Mouse (Mus musculus) limb, embryonic 10.5 days (tissue): Measurements from ENCODE around the gene Ryr2. TPM values are rescaled to one million over a fixed set of nuclear protein-coding genes. Genes with fewer than 3 reads are reported as not detected.

Experiments used
- DNase-seq: peaks from one replicate; pipeline ENCODE4 v3.0.0-alpha.2; 2017; ENCODE audit warnings: low spot score
- H3K27ac ChIP-seq: fragments of 300-500 bp; sonication (generic); 2 replicates; pipeline ENCODE4 v1.5.1; 2016; ENCODE audit warnings: mild to moderate bottlenecking
- H3K27me3 ChIP-seq: fragments of 300-500 bp; sonication (generic); 2 replicates; pipeline ENCODE4 v1.6.1; 2016; ENCODE audit warnings: low read depth, mild to moderate bottlenecking; ENCODE audit not compliant: poor library complexity, severe bottlenecking
- H3K36me3 ChIP-seq: fragments of 300-500 bp; sonication (generic); 2 replicates; pipeline ENCODE4 v1.6.1; 2016; ENCODE audit warnings: mild to moderate bottlenecking, moderate library complexity
- H3K4me1 ChIP-seq: fragments of 300-500 bp; sonication (generic); 2 replicates; pipeline ENCODE4 v1.6.1; 2016
- H3K4me3 ChIP-seq: fragments of 300-500 bp; sonication (generic); 2 replicates; pipeline ENCODE4 v1.5.1; 2016; ENCODE audit warnings: mild to moderate bottlenecking, moderate library complexity
- H3K9me3 ChIP-seq: fragments of 300-500 bp; sonication (generic); replicated peaks from 2 replicates; pipeline ENCODE4 v1.6.1; 2016; ENCODE audit warnings: mild to moderate bottlenecking
- WGBS: fragments of 180-500 bp; shearing (Covaris S2); methylation state at CpG from one replicate; pipeline ENCODE4 v1.1.7; 2016; 5-methylcytosine and 5-hydroxymethylcytosine counted together
- polyA plus RNA-seq: library from polyadenylated mRNA; unstranded; fragments of >200 nt; fragmentation: Nextera tagmentation; extraction: Ambion mirVana; gene quantifications from 2 replicates; pipeline ENCODE4 v1.2.1, GENCODE M21; 2016

Gene Ryr2
- polyA plus RNA-seq, 1 experiment from 2014 or later: 0.19 TPM

- H3K36me3 ChIP-seq: no peaks in the 10 kb centered on the region
- DNase-seq: no peak
- 80% methylated on average over 1 of the region's 1 CpGs for WGBS
These were observed 236.8 kb downstream of the Ryr2 start for GRCm38 (mm10) chr13:11869971-11870370.

GRCm38 (mm10) chr13:11869486-11869885, 237.3 kb downstream of the Ryr2 start:
- H3K4me1 ChIP-seq: no peaks in the 10 kb centered on the region
- H3K27ac ChIP-seq: no peak overlapping the region
- WGBS: 90% methylated on average over 2 of the region's 2 CpGs
- DNase-seq: no peak
- no peaks in the 10 kb centered on the region for H3K9me3 ChIP-seq
- no peaks in the 10 kb centered on the region for H3K36me3 ChIP-seq
- H3K27me3 ChIP-seq: no peaks in the 10 kb centered on the region
- H3K4me3 ChIP-seq: no peak overlapping the region

More at GRCm38 (mm10) chr13:11869971-11870370, 236.8 kb downstream of the Ryr2 start:
- no peaks in the 10 kb centered on the region for H3K9me3 ChIP-seq
- H3K27me3 ChIP-seq: no peaks in the 10 kb centered on the region
- H3K27ac ChIP-seq: no peak overlapping the region
- H3K4me1 ChIP-seq: no peaks in the 10 kb centered on the region
- H3K4me3 ChIP-seq: no peak overlapping the region

GRCm38 (mm10) chr13:11868979-11869378, 237.8 kb downstream of the Ryr2 start:
- WGBS: 83% methylated on average over 2 of the region's 2 CpGs
- no peak overlapping the region for H3K4me3 ChIP-seq
- no peak overlapping the region for H3K27ac ChIP-seq
- DNase-seq: no peak
- H3K9me3 ChIP-seq: no peaks in the 10 kb centered on the region
- no peaks in the 10 kb centered on the region for H3K4me1 ChIP-seq
- H3K36me3 ChIP-seq: no peaks in the 10 kb centered on the region
- H3K27me3 ChIP-seq: no peaks in the 10 kb centered on the region

GRCm38 (mm10) chr13:11868056-11868455, 238.7 kb downstream of the Ryr2 start:
- WGBS: 80% methylated on average over 7 of the region's 7 CpGs
- H3K4me3 ChIP-seq: no peak overlapping the region
- no peaks in the 10 kb centered on the region for H3K4me1 ChIP-seq
- DNase-seq: no peak
- no peaks in the 10 kb centered on the region for H3K9me3 ChIP-seq
- no peaks in the 10 kb centered on the region for H3K36me3 ChIP-seq
- no peaks in the 10 kb centered on the region for H3K27me3 ChIP-seq
- H3K27ac ChIP-seq: no peak overlapping the region

DNA sequence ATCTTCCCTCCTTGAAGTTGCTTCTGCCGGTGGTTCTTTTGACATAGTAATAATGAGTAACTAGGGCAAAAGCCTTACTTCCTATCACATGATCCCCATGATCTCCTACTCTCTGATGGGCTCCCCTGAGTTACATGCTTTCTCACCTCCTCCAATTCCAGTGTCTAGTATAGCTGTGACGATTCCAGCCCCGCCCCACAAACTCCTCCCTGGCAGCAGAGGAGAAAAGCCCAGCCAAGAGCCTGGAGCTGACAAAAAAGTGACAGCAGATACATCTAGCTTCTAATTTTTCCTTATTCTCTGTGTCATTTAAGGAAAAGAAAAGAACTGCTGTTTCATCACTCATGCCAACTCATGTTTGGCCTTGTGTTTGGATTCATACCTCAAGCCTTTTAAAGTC, 241.5 kb downstream of the Ryr2 start:
- Histone ChIP-seq H3K4me3 (no peak overlapping the region), H3K9me3 (no peaks in the 10 kb centered on the region), H3K27me3 (no peaks in the 10 kb centered on the region), H3K36me3 (no peaks in the 10 kb centered on the region), H3K4me1 (no peaks in the 10 kb centered on the region), H3K27ac (no peak overlapping the region)
- DNase-seq: no peak
- WGBS: 83% methylated on average over 3 of the region's 3 CpGs

DNA sequence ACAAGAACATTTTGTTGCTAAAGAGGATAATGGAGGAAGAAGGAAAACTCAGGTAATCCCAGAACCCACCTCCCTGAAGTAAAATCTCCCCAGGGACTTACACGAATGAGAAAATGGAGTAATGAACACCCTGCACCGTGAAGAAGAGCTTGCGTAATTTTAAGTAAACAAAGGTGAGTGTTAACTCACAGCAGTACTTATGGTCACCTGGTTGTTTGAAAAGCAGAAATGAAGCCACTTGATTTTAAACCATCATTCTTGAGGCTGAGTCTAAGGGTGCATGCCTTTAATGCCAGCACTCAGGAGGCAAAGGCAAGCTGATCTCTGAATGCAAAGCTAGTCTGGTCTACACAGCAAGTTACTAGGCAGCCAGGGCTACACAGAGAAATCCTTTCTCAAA, 255.1 kb downstream of the Ryr2 start:
- H3K27me3 ChIP-seq: no peaks in the 10 kb centered on the region
- WGBS: 94% methylated on average over 3 of the region's 3 CpGs
- no peaks in the 10 kb centered on the region for H3K4me1 ChIP-seq
- H3K27ac ChIP-seq: no peak overlapping the region
- H3K36me3 ChIP-seq: no peaks in the 10 kb centered on the region
- no peaks in the 10 kb centered on the region for H3K9me3 ChIP-seq
- DNase-seq: no peak
- no peak overlapping the region for H3K4me3 ChIP-seq

GRCm38 (mm10) chr13:11843889-11844288, 262.9 kb downstream of the Ryr2 start:
- DNase-seq: no peak
- Histone ChIP-seq H3K27me3 (no peaks in the 10 kb centered on the region), H3K9me3 (no peaks in the 10 kb centered on the region), H3K27ac (no peak overlapping the region), H3K4me3 (no peak overlapping the region), H3K36me3 (no peaks in the 10 kb centered on the region), H3K4me1 (no peaks in the 10 kb centered on the region)
- 90% methylated on average over 1 of the region's 1 CpGs for WGBS

GRCm38 (mm10) chr13:11837870-11838269, 268.9 kb downstream of the Ryr2 start:
- no peak overlapping the region for H3K27ac ChIP-seq
- 91% methylated on average over 3 of the region's 3 CpGs for WGBS

GRCm38 (mm10) chr13:11837152-11837551, 269.6 kb downstream of the Ryr2 start:
- H3K27ac ChIP-seq: no peak overlapping the region
- no peak overlapping the region for H3K4me3 ChIP-seq
- H3K4me1 ChIP-seq: no peaks in the 10 kb centered on the region
- WGBS: 82% methylated on average over 4 of the region's 4 CpGs
- no peak for DNase-seq
- no peaks in the 10 kb centered on the region for H3K27me3 ChIP-seq
- no peaks in the 10 kb centered on the region for H3K9me3 ChIP-seq
- H3K36me3 ChIP-seq: no peaks in the 10 kb centered on the region

More at GRCm38 (mm10) chr13:11837870-11838269, 268.9 kb downstream of the Ryr2 start:
- no peaks in the 10 kb centered on the region for H3K36me3 ChIP-seq
- H3K4me3 ChIP-seq: no peak overlapping the region
- DNase-seq: no peak
- H3K9me3 ChIP-seq: no peaks in the 10 kb centered on the region
- H3K27me3 ChIP-seq: no peaks in the 10 kb centered on the region
- H3K4me1 ChIP-seq: no peaks in the 10 kb centered on the region

- H3K27ac ChIP-seq: no peak overlapping the region; the same call in 1 of the 2 replicates
- 60% methylated on average over 6 of the region's 6 CpGs for WGBS
- no peaks in the 10 kb centered on the region for H3K4me1 ChIP-seq
- DNase-seq: no peak
- H3K36me3 ChIP-seq: no peaks in the 10 kb centered on the region
- H3K9me3 ChIP-seq: no peaks in the 10 kb centered on the region
- H3K4me3 ChIP-seq: no peak overlapping the region
- no peaks in the 10 kb centered on the region for H3K27me3 ChIP-seq
These were observed 270.3 kb downstream of the Ryr2 start for GRCm38 (mm10) chr13:11836304-11837078.

DNA sequence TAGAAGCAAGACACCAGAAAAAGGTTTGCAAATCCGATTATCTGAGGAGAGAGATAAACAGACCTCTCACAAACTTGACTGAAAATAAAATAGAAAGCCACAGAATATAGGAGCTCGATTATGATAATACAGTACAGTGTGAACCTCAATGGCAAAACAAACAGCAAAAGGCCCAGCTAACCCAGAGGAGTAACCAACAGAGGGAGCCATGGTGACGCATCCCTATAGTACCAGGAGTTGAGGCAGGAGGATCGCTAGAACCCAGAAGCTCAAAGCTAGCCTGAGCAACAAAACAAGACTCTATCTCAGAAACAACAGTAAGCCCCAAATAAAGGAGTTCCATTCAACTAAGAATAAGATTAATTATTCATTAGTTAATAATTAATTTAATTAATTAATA, 275.5 kb downstream of the Ryr2 start:
- H3K9me3 ChIP-seq: no peaks in the 10 kb centered on the region
- H3K27me3 ChIP-seq: no peaks in the 10 kb centered on the region
- H3K36me3 ChIP-seq: no peaks in the 10 kb centered on the region
- H3K27ac ChIP-seq: no peak overlapping the region
- WGBS: 77% methylated on average over 4 of the region's 4 CpGs
- DNase-seq: no peak
- no peaks in the 10 kb centered on the region for H3K4me1 ChIP-seq
- H3K4me3 ChIP-seq: no peak overlapping the region

- Histone ChIP-seq H3K27me3 (no peaks in the 10 kb centered on the region), H3K4me1 (no peaks in the 10 kb centered on the region), H3K27ac (no peak overlapping the region), H3K36me3 (no peaks in the 10 kb centered on the region), H3K4me3 (no peak overlapping the region), H3K9me3 (no peaks in the 10 kb centered on the region)
- no peak for DNase-seq
- 100% methylated on average over 2 of the region's 2 CpGs for WGBS
These were observed 281.1 kb downstream of the Ryr2 start for GRCm38 (mm10) chr13:11825563-11826226.

DNA sequence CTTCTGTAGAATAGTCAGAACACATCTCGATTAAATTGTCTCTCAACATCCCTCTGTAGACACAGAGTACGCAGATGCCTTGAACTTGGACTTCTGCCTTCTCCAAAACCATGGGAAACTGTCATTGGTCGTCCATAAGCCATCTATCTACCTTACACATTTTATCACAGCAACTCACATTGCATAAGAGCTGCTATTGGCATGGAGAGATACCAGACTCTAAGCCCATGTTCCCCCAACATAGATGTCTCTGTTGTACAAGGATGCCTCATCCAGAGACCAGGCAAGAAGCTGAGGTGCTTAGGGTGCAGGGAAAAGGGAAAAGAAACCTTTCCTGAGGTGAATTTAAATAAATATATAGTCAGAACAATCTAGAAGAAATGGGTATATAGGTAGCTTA, 288.0 kb downstream of the Ryr2 start:
- 85% methylated on average over 3 of the region's 3 CpGs for WGBS
- no peak for DNase-seq
- H3K27ac ChIP-seq: no peak overlapping the region

More for the DNA sequence above, 288.0 kb downstream of the Ryr2 start:
- no peaks in the 10 kb centered on the region for H3K9me3 ChIP-seq
- H3K36me3 ChIP-seq: no peaks in the 10 kb centered on the region
- no peak overlapping the region for H3K4me3 ChIP-seq
- no peaks in the 10 kb centered on the region for H3K27me3 ChIP-seq
- H3K4me1 ChIP-seq: no peaks in the 10 kb centered on the region
